Mouse (Mus musculus): Measurements from ENCODE around the gene Vegfd. TPM values are rescaled to one million over a fixed set of nuclear protein-coding genes. Genes with fewer than 3 reads are reported as not detected.

The Vegfd gene
- polyA plus RNA-seq, 1 experiment from 2014 or later, result 1.1 TPM

DNA sequence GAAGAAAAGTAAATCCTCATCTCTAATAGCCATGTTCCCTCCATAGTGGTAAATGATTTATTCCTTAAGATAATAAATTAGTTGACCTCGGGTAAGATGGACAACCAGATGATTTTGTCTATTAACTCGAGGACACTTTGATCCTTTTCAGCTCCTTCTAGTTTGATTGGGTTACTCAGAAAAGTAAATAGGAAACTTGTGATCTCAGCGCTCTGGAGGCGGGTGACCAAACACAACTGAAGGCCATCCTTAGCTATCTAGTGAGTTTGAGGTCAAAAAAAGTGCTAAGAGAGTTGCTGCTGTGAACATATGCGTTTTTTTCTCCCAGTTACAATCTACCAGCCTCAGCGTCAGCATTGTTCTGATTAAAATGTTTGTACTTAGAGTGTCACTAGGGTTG lies 57.4 kb downstream of the Vegfd start:
- ATAC-seq (ENCODE audit: low FRiP score), result no peak

DNA sequence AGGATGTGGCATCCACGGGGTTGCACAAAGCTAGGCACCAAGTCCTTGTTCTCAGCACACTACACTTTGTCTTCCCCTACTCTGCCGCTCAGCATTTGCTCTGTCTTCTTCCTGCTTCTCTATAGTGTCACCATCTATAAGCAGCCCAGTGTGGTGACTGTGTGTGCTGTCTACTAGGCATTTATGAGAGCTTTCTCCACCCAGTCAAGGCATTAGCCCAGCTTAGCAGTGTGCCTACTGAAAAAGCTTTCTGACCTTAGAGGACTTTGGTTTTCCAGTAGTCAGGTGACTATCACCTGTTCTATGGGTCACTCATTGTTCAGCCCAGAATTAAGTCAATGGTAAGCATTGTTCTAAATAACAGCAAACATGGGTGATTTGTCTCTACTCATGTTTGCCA lies 58.0 kb downstream of the Vegfd start:
- H3K27me3 ChIP-seq (ENCODE audit: control insufficient read depth, insufficient read depth, low read length), result no peaks in the 10 kb centered on the region
- H3K27ac ChIP-seq (ENCODE audit: low read depth, low read length), result no peak overlapping the region
- no peaks in the 10 kb centered on the region for H3K9me3 ChIP-seq (ENCODE audit: control insufficient read depth, low read length)
- no peak for ATAC-seq (ENCODE audit: low FRiP score)
- H3K9ac ChIP-seq (ENCODE audit: low read depth, low read length), result no peak overlapping the region
- WGBS, result 93% methylated on average over 2 of the region's 2 CpGs
- H3K4me2 ChIP-seq (replicated peaks; ENCODE audit: low read depth, low read length), result no peak overlapping the region
- no peaks in the 10 kb centered on the region for H3K36me3 ChIP-seq (ENCODE audit: control insufficient read depth, insufficient read depth, low read length)
- H3K4me3 ChIP-seq (ENCODE audit: low read depth, low read length), result no peak overlapping the region
- DNase-seq (ENCODE audit: low spot score), result no peak
- H3K4me1 ChIP-seq (replicated peaks; ENCODE audit: control insufficient read depth, insufficient read depth, low read length), result no peaks in the 10 kb centered on the region

More for the DNA sequence above, 57.4 kb downstream of the Vegfd start:
- Histone ChIP-seq H3K9ac (ENCODE audit: low read depth, low read length) (no peak overlapping the region), H3K27me3 (ENCODE audit: control insufficient read depth, insufficient read depth, low read length) (no peaks in the 10 kb centered on the region), H3K27ac (ENCODE audit: low read depth, low read length) (no peak overlapping the region), H3K4me2 (replicated peaks; ENCODE audit: low read depth, low read length) (no peak overlapping the region), H3K36me3 (ENCODE audit: control insufficient read depth, insufficient read depth, low read length) (no peaks in the 10 kb centered on the region), H3K9me3 (ENCODE audit: control insufficient read depth, low read length) (no peaks in the 10 kb centered on the region), H3K4me3 (ENCODE audit: low read depth, low read length) (no peak overlapping the region), H3K4me1 (replicated peaks; ENCODE audit: control insufficient read depth, insufficient read depth, low read length) (no peaks in the 10 kb centered on the region)
- no peak for DNase-seq (ENCODE audit: low spot score)
- WGBS, result 89% methylated on average over 6 of the region's 6 CpGs

DNA sequence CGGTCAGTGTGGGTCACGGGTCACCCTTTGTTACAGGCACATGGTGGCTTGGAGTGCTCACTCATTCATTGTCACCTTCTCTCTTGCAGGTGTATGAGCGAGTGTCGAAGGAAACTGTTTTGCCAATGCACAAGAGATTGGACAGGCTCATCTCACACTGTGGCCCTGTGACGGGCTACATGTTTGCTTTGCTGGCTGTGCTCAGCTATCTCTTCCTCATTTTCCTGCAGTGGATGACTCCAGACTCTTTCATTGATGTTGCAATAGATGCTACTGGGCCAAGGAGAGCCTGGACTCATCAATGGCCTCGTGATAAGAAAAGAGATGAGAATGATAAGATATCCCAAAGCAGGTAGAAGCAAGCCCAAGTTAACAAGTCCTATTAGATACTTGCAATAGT lies 58.4 kb downstream of the Vegfd start:
- DNase-seq (ENCODE audit: low spot score) (no peak), ATAC-seq (ENCODE audit: low FRiP score) (no peak)
- H3K27ac ChIP-seq (ENCODE audit: low read depth, low read length), result no peak overlapping the region
- H3K9ac ChIP-seq (ENCODE audit: low read depth, low read length), result no peak overlapping the region
- no peaks in the 10 kb centered on the region for H3K27me3 ChIP-seq (ENCODE audit: control insufficient read depth, insufficient read depth, low read length)
- H3K36me3 ChIP-seq (ENCODE audit: control insufficient read depth, insufficient read depth, low read length), result no peaks in the 10 kb centered on the region
- no peak overlapping the region for H3K4me3 ChIP-seq (ENCODE audit: low read depth, low read length)
- 91% methylated on average over 6 of the region's 6 CpGs for WGBS
- no peak overlapping the region for H3K4me2 ChIP-seq (replicated peaks; ENCODE audit: low read depth, low read length)
- H3K4me1 ChIP-seq (replicated peaks; ENCODE audit: control insufficient read depth, insufficient read depth, low read length), result no peaks in the 10 kb centered on the region
- H3K9me3 ChIP-seq (ENCODE audit: control insufficient read depth, low read length), result no peaks in the 10 kb centered on the region

DNA sequence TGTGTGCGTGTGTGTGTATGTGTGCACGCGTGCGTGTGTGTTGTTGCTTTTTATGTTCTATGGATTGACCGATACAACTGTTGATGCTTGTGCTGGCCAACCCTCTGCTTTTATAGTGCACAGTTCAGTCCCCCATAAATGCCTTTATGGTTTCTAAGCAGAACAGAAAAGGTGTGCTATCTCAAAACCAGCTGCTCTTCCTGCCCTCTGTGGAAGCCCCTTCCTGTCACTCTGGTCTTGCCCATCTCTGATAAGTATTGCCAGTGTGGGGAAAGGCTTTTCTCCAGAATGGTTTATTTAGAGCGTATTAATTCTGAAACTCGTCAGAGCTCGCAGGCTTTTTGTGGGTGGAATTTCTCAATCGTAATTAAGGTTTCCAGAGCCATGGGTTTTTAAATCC lies 59.5 kb downstream of the Vegfd start:
- Histone ChIP-seq H3K27me3 (ENCODE audit: control insufficient read depth, insufficient read depth, low read length) (no peaks in the 10 kb centered on the region), H3K36me3 (ENCODE audit: control insufficient read depth, insufficient read depth, low read length) (no peaks in the 10 kb centered on the region), H3K4me1 (replicated peaks; ENCODE audit: control insufficient read depth, insufficient read depth, low read length) (no peaks in the 10 kb centered on the region), H3K27ac (ENCODE audit: low read depth, low read length) (no peak overlapping the region), H3K4me2 (replicated peaks; ENCODE audit: low read depth, low read length) (no peak overlapping the region), H3K9me3 (ENCODE audit: control insufficient read depth, low read length) (no peaks in the 10 kb centered on the region), H3K4me3 (ENCODE audit: low read depth, low read length) (no peak overlapping the region), H3K9ac (ENCODE audit: low read depth, low read length) (no peak overlapping the region)
- ATAC-seq (ENCODE audit: low FRiP score) (no peak), DNase-seq (ENCODE audit: low spot score) (no peak)
- 95% methylated on average over 5 of the region's 9 CpGs for WGBS

DNA sequence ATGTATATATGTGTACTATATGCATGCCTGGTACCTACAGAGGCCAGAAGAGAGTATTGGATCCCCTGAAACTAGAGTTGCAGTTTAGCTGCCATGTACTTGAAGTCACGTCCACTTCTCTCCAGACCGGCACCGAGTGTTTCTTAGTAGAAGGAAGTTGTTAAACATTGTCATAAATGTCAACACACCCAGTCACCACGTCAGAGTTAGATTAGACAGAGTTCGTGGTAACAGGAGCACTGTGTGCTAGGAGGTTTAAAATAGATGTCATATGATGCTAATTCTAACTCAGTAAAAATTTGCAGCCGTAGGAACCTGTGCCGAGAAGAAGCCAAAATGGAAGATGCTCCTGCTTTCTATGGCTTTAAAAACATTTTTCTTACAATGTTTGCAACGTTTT lies 63.5 kb downstream of the Vegfd start, which contains the start of gene Asb11:
Gene Asb11, plus strand, starts transcription at position 286 of the 400 bp plus-strand sequence.
- DNase-seq (ENCODE audit: low spot score) (no peak), ATAC-seq (ENCODE audit: low FRiP score) (no peak)
- H3K9me3 ChIP-seq (ENCODE audit: control insufficient read depth, low read length), result no peaks in the 10 kb centered on the region
- 80% methylated on average over 8 of the region's 8 CpGs for WGBS
- no peak within 1 kb of the TSS for H3K4me2 ChIP-seq (replicated peaks; ENCODE audit: low read depth, low read length)
- no peaks in the 10 kb centered on the region for H3K4me1 ChIP-seq (replicated peaks; ENCODE audit: control insufficient read depth, insufficient read depth, low read length)
- H3K36me3 ChIP-seq (ENCODE audit: control insufficient read depth, insufficient read depth, low read length), result no peaks in the 10 kb centered on the region
- no peaks in the 10 kb centered on the region for H3K27me3 ChIP-seq (ENCODE audit: control insufficient read depth, insufficient read depth, low read length)
- no peak within 1 kb of the TSS for H3K9ac ChIP-seq (ENCODE audit: low read depth, low read length)
- no peak within 1 kb of the TSS for H3K4me3 ChIP-seq (ENCODE audit: low read depth, low read length)
- H3K27ac ChIP-seq (ENCODE audit: low read depth, low read length), result no peak within 1 kb of the TSS

DNA sequence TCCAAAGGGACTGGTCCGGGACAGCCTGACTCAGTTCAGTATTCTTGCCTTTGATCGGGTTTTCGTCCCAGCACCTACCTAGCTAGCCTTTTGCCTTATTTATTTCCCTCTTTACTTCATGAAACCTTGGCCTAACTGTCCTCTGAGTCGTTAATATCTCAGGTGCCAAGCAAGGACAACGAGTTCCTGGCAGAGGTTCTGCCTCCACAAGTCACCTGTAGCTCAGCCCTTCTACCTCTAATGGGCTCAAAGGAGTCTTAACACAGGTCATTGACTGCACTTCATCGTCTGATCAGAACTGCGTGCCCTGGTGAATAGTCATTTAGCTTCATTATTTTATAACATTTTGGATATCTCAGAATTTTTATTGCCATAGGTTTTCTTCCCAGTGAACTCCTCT lies 66.3 kb downstream of the Vegfd start:
- H3K27ac ChIP-seq (ENCODE audit: low read depth, low read length), result no peak overlapping the region
- no peak overlapping the region for H3K9ac ChIP-seq (ENCODE audit: low read depth, low read length)
- H3K4me2 ChIP-seq (replicated peaks; ENCODE audit: low read depth, low read length), result no peak overlapping the region
- no peak for ATAC-seq (ENCODE audit: low FRiP score)
- H3K27me3 ChIP-seq (ENCODE audit: control insufficient read depth, insufficient read depth, low read length), result no peaks in the 10 kb centered on the region
- WGBS, result 86% methylated on average over 7 of the region's 7 CpGs
- no peak overlapping the region for H3K4me3 ChIP-seq (ENCODE audit: low read depth, low read length)
- no peaks in the 10 kb centered on the region for H3K36me3 ChIP-seq (ENCODE audit: control insufficient read depth, insufficient read depth, low read length)
- DNase-seq (ENCODE audit: low spot score), result no peak
- H3K9me3 ChIP-seq (ENCODE audit: control insufficient read depth, low read length), result no peaks in the 10 kb centered on the region
- H3K4me1 ChIP-seq (replicated peaks; ENCODE audit: control insufficient read depth, insufficient read depth, low read length), result no peaks in the 10 kb centered on the region

DNA sequence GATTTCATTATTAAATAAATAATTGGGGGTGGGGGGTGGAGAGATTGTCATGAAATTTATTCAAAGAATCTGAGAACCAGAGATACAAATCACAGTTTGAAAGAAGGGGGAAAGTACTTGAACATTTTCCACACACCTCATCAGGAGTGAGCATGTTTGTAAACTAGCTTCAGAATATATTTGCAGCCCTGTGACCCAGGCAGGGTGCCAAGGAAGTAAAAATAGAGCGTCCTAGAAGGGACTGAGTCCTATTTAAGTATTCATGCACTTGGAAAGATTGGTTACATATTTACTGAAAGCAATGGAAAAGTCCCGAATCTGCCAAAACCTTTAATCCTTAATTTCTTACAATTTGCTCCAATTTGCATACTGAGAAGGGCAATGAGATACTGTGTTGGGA lies 67.0 kb downstream of the Vegfd start:
- Histone ChIP-seq H3K4me1 (replicated peaks; ENCODE audit: control insufficient read depth, insufficient read depth, low read length) (no peaks in the 10 kb centered on the region), H3K9ac (ENCODE audit: low read depth, low read length) (no peak overlapping the region), H3K4me2 (replicated peaks; ENCODE audit: low read depth, low read length) (no peak overlapping the region), H3K27ac (ENCODE audit: low read depth, low read length) (no peak overlapping the region), H3K27me3 (ENCODE audit: control insufficient read depth, insufficient read depth, low read length) (no peaks in the 10 kb centered on the region), H3K9me3 (ENCODE audit: control insufficient read depth, low read length) (no peaks in the 10 kb centered on the region), H3K36me3 (ENCODE audit: control insufficient read depth, insufficient read depth, low read length) (no peaks in the 10 kb centered on the region), H3K4me3 (ENCODE audit: low read depth, low read length) (no peak overlapping the region)
- WGBS, result 81% methylated on average over 2 of the region's 2 CpGs
- DNase-seq (ENCODE audit: low spot score), result no peak
- no peak for ATAC-seq (ENCODE audit: low FRiP score)

DNA sequence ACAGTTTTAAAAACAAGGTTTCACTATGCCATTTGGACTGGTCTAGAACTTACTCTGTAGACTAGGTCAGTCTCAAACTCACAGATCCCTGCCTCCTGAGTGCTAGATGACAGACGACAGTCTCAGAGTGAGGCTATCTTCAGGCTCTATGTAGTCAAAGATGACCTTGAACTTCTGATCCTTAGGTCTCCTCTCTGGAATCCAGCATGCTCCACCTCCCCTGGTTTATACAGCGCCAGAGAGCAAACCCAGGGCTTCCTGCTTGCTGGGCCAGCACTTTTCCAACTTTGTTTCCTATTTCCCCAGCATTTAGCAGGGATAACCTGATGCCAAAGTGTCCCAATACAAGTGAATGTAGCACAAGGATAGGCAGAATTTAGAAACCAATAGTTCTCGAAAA lies 67.5 kb downstream of the Vegfd start:
- no peaks in the 10 kb centered on the region for H3K27me3 ChIP-seq (ENCODE audit: control insufficient read depth, insufficient read depth, low read length)

DNA sequence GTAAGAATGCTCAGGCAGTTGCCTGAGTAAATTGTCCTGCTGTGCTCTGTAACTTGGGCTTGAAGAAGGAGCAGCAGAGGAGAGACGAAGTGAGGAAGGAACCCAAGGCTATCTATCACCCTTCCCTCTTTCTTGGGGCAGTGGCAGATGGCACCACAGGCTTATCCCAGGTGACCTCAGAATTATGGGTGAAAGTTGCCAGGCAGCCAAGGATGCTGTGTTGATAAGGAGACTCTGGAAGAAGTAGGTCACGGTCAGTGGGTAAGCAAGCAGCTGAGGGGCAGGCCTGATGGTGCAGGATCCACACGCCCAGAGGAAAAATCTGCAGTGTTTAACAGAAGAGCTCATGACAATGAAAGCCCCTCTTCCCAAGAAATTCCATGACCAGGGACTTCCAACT lies 68.1 kb downstream of the Vegfd start:
- 88% methylated on average over 3 of the region's 3 CpGs for WGBS
- no peak overlapping the region for H3K4me2 ChIP-seq (replicated peaks; ENCODE audit: low read depth, low read length)
- no peak for ATAC-seq (ENCODE audit: low FRiP score)

More for the DNA sequence above, 67.5 kb downstream of the Vegfd start:
- Histone ChIP-seq H3K4me3 (ENCODE audit: low read depth, low read length) (no peak overlapping the region), H3K9ac (ENCODE audit: low read depth, low read length) (no peak overlapping the region), H3K4me1 (replicated peaks; ENCODE audit: control insufficient read depth, insufficient read depth, low read length) (no peaks in the 10 kb centered on the region), H3K9me3 (ENCODE audit: control insufficient read depth, low read length) (no peaks in the 10 kb centered on the region), H3K27ac (ENCODE audit: low read depth, low read length) (no peak overlapping the region), H3K36me3 (ENCODE audit: control insufficient read depth, insufficient read depth, low read length) (no peaks in the 10 kb centered on the region), H3K4me2 (replicated peaks; ENCODE audit: low read depth, low read length) (no peak overlapping the region)
- 84% methylated on average over 3 of the region's 3 CpGs for WGBS
- ATAC-seq (ENCODE audit: low FRiP score), result no peak
- no peak for DNase-seq (ENCODE audit: low spot score)

More for the DNA sequence above, 68.1 kb downstream of the Vegfd start:
- Histone ChIP-seq H3K9ac (ENCODE audit: low read depth, low read length) (no peak overlapping the region), H3K9me3 (ENCODE audit: control insufficient read depth, low read length) (no peaks in the 10 kb centered on the region), H3K36me3 (ENCODE audit: control insufficient read depth, insufficient read depth, low read length) (no peaks in the 10 kb centered on the region), H3K27ac (ENCODE audit: low read depth, low read length) (no peak overlapping the region), H3K4me1 (replicated peaks; ENCODE audit: control insufficient read depth, insufficient read depth, low read length) (no peaks in the 10 kb centered on the region), H3K27me3 (ENCODE audit: control insufficient read depth, insufficient read depth, low read length) (no peaks in the 10 kb centered on the region), H3K4me3 (ENCODE audit: low read depth, low read length) (no peak overlapping the region)
- DNase-seq (ENCODE audit: low spot score), result no peak
